Mouse (Mus musculus) neural tube, embryonic 14.5 days (tissue): ENCODE data around the gene Wdr81. TPM values are rescaled to one million over a fixed set of nuclear protein-coding genes. Genes with fewer than 3 reads are reported as not detected.
"Not testable (repeated sequence)": the region's sequence is repeated elsewhere in the genome, so short reads cannot be mapped to it uniquely, and the experiment has no call there.

Source experiments
- ATAC-seq: fragments of 200-750 bp; cut with Nextera tagmentation; 2 replicates; pipeline ENCODE4 v1.8.0; 2017; ENCODE audit warnings: low read depth, mild to moderate bottlenecking, moderate TSS enrichment, moderate library complexity
- H3K27ac ChIP-seq: fragments of 300-500 bp; sonication (generic); 2 replicates; pipeline ENCODE4 v1.5.1; 2014; ENCODE audit warnings: low read depth, mild to moderate bottlenecking, control low read depth, low read length, moderate library complexity, mixed read lengths
- H3K27me3 ChIP-seq: fragments of 300-500 bp; sonication (generic); 2 replicates; pipeline ENCODE4 v1.6.1; 2014; ENCODE audit warnings: low read length; ENCODE audit not compliant: control insufficient read depth, insufficient read depth
- H3K36me3 ChIP-seq: fragments of 300-500 bp; sonication (generic); 2 replicates; pipeline ENCODE4 v1.6.1; 2014; ENCODE audit warnings: low read length, mixed read lengths; ENCODE audit not compliant: control insufficient read depth, insufficient read depth
- H3K4me1 ChIP-seq: fragments of 300-500 bp; sonication (generic); 2 replicates; pipeline ENCODE4 v1.6.1; 2014; ENCODE audit warnings: low read length; ENCODE audit not compliant: control insufficient read depth, insufficient read depth
- H3K4me2 ChIP-seq: fragments of 300-500 bp; sonication (generic); 2 replicates; pipeline ENCODE4 v1.6.1; 2014; ENCODE audit warnings: mild to moderate bottlenecking, low read depth, low read length, control low read depth
- H3K4me3 ChIP-seq: fragments of 300-500 bp; sonication (generic); 2 replicates; pipeline ENCODE4 v1.5.1; 2014; ENCODE audit warnings: low read depth, low read length, control low read depth, mixed read lengths
- H3K9ac ChIP-seq: fragments of 300-500 bp; sonication (generic); replicated peaks from 2 replicates; pipeline ENCODE4 v1.6.1; 2014; ENCODE audit warnings: low read depth, mild to moderate bottlenecking, control low read depth, low read length, mixed read lengths
- H3K9me3 ChIP-seq: fragments of 300-500 bp; sonication (generic); 2 replicates; pipeline ENCODE4 v1.6.1; 2016; ENCODE audit warnings: low read length; ENCODE audit not compliant: control insufficient read depth
- WGBS: fragments of 180-500 bp; shearing (Covaris S2); extraction: QIAGEN DNeasy Blood & Tissue Kit; methylation state at CpG from one replicate; pipeline ENCODE4 v1.1.7; 2014; 5-methylcytosine and 5-hydroxymethylcytosine counted together
- polyA plus RNA-seq: library from polyadenylated mRNA; unstranded; fragments of >200 nt; fragmentation: Nextera tagmentation; extraction: Ambion mirVana; gene quantifications from 2 replicates; pipeline ENCODE4 v1.2.1, GENCODE M21; 2014

The Wdr81 gene
- polyA plus RNA-seq, 1 experiment from 2014 or later = 6.3 TPM

GRCm38 (mm10) chr11:75456440-75456871 lies 1.9 kb upstream of the Wdr81 start:
- no peak overlapping the region for H3K4me3 ChIP-seq
- ATAC-seq = no peak
- H3K4me2 ChIP-seq = no peak overlapping the region
- H3K27me3 ChIP-seq = no peaks in the 10 kb centered on the region
- H3K4me1 ChIP-seq = peaks cover 21% of the 10 kb centered on the region
- H3K36me3 ChIP-seq = no peaks in the 10 kb centered on the region
- 89% methylated on average over 7 of the region's 7 CpGs for WGBS
- no peaks in the 10 kb centered on the region for H3K9me3 ChIP-seq
- H3K9ac ChIP-seq = no peak overlapping the region
- no peak overlapping the region for H3K27ac ChIP-seq

DNA sequence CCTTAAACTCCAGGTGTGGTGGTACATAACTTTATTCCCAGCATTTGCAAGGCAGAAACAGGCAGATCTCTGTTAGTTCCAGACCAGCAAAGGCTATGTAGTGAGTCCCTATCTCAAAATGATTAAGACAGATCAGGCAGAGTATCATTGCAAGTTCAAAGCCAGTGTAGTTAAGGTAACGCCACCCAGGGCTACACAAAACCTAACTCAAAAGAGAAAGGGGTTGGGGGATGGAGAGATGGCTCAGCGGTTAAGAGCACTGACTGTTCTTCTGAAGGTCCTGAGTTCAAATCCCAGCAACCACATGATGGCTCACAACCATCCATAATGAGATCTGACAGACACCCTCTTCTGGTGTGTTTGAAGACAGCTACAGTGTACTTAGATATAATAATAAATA lies 1.5 kb upstream of the Wdr81 start:
- ATAC-seq, H3K9me3 ChIP-seq, H3K27ac ChIP-seq, H3K9ac ChIP-seq, H3K36me3 ChIP-seq, H3K27me3 ChIP-seq, H3K4me2 ChIP-seq, H3K4me3 ChIP-seq: not testable (repeated sequence)
- 96% methylated on average over 2 of the region's 2 CpGs for WGBS
- peaks cover 21% of the 10 kb centered on the region for H3K4me1 ChIP-seq

- Histone ChIP-seq H3K4me3 (peak overlapping the region; percentile 73), H3K36me3 (0 out of 2 replicates have a peak, but pooled peaks cover 6% of the 10 kb centered on the region), H3K27ac (peak overlapping the region; percentile 52; the same call in 1 of the 2 replicates), H3K9ac (peak overlapping the region; percentile 72; the same call in 1 of the 2 replicates), H3K4me1 (peaks cover 19% of the 10 kb centered on the region), H3K27me3 (no peaks in the 10 kb centered on the region), H3K9me3 (no peaks in the 10 kb centered on the region), H3K4me2 (peak overlapping the region; percentile 99)
- WGBS = 71% methylated on average over 10 of the region's 10 CpGs
- no peak for ATAC-seq
Observed at GRCm38 (mm10) chr11:75455041-75455736, 672 bp upstream of the Wdr81 start.

DNA sequence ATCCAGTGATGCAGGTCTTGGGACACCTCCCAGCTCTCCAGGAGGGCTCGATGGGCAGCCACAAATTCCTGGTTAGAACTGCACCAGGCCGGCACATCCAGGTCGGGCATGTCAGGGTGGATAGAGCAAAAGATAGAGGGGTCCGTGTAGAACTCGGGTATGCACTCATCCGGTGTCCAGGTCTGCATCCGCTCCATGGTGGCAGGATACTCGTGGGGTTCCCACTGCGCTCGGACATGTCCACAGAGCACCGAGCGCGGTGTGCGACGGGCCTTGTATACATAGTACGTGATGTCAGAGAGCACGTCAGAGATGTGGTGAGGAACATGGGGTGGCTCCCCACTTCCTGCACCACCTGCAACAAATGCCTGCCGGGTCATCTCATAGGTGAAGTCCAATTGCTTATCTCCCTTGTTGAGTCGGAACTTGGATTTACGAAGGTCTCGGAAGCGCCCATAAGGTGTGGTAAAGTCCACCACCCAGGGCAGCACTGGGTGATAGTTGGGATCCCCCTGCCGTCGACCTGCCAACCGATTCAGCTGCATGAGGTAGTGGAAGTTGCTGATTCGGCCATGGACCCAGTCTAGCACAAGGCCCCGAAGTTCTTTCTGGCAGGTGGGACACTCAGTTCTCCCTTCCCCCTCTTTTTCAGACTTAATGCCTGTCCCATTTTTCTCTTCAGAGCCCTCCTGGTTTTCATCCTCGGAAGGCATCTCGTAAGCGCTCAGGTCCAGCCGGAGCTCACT lies 1.5 kb downstream of the Wdr81 start:
- Histone ChIP-seq H3K4me3 (no peak overlapping the region), H3K27me3 (no peaks in the 10 kb centered on the region), H3K9me3 (no peaks in the 10 kb centered on the region), H3K4me2 (no peak overlapping the region), H3K9ac (peak overlapping the region; percentile 12; the same call in 1 of the 2 replicates), H3K27ac (no peak overlapping the region), H3K36me3 (peaks cover 11% of the 10 kb centered on the region), H3K4me1 (peaks cover 13% of the 10 kb centered on the region)
- WGBS = 95% methylated on average over 31 of the region's 31 CpGs
- no peak for ATAC-seq

DNA sequence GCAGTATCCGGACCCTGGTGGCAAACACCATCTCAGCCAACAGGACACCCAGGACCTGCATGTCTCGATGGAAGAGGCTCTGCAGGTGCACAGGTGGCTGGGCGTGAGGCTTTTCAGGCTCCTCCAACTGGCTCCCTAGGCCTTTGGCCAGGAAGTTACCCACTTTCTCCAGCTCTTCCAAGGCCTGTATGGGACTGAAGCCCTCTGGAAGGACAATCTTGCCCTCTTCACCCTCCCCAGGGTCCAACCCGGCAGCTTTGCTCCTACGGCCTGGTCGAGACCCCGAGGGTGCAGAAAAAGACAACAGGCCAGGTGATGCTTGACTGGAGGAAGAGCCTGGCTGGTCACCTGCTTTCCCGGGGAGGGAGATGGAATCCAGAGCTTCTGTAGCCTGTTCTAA lies 2.4 kb downstream of the Wdr81 start:
- WGBS = 92% methylated on average over 8 of the region's 8 CpGs

GRCm38 (mm10) chr11:75450936-75451335 lies 3.6 kb downstream of the Wdr81 start:
- Histone ChIP-seq H3K27me3 (no peaks in the 10 kb centered on the region), H3K4me2 (no peak overlapping the region), H3K4me3 (no peak overlapping the region), H3K4me1 (peaks cover 13% of the 10 kb centered on the region), H3K9me3 (no peaks in the 10 kb centered on the region), H3K36me3 (peaks cover 21% of the 10 kb centered on the region), H3K27ac (no peak overlapping the region), H3K9ac (no peak overlapping the region)
- WGBS = 92% methylated on average over 15 of the region's 15 CpGs
- no peak for ATAC-seq

More for the DNA sequence above, 2.4 kb downstream of the Wdr81 start:
- no peak overlapping the region for H3K4me2 ChIP-seq
- no peak for ATAC-seq
- H3K27ac ChIP-seq = no peak overlapping the region
- H3K9me3 ChIP-seq = no peaks in the 10 kb centered on the region
- H3K9ac ChIP-seq = no peak overlapping the region
- no peaks in the 10 kb centered on the region for H3K27me3 ChIP-seq
- no peak overlapping the region for H3K4me3 ChIP-seq
- H3K36me3 ChIP-seq = peaks cover 21% of the 10 kb centered on the region
- H3K4me1 ChIP-seq = peaks cover 13% of the 10 kb centered on the region

GRCm38 (mm10) chr11:75450304-75450908 lies 4.1 kb downstream of the Wdr81 start:
- H3K9ac ChIP-seq = no peak overlapping the region
- ATAC-seq = no peak
- H3K4me1 ChIP-seq = peaks cover 13% of the 10 kb centered on the region
- no peak overlapping the region for H3K4me3 ChIP-seq
- no peak overlapping the region for H3K4me2 ChIP-seq
- WGBS = 86% methylated on average over 8 of the region's 8 CpGs
- no peaks in the 10 kb centered on the region for H3K27me3 ChIP-seq
- peaks cover 25% of the 10 kb centered on the region for H3K36me3 ChIP-seq
- no peaks in the 10 kb centered on the region for H3K9me3 ChIP-seq
- H3K27ac ChIP-seq = no peak overlapping the region

- Histone ChIP-seq H3K4me3 (no peak overlapping the region), H3K27ac (no peak overlapping the region), H3K36me3 (peaks cover 29% of the 10 kb centered on the region), H3K9ac (no peak overlapping the region), H3K4me1 (peaks cover 9% of the 10 kb centered on the region; the same call in 1 of the 2 replicates), H3K9me3 (no peaks in the 10 kb centered on the region), H3K27me3 (no peaks in the 10 kb centered on the region), H3K4me2 (no peak overlapping the region)
- no peak for ATAC-seq
- WGBS = 76% methylated on average over 7 of the region's 7 CpGs
Observed at GRCm38 (mm10) chr11:75449695-75450094, 4.8 kb downstream of the Wdr81 start.

- Histone ChIP-seq H3K4me1 (0 out of 2 replicates have a peak, but pooled peaks cover 2% of the 10 kb centered on the region), H3K9me3 (no peaks in the 10 kb centered on the region), H3K9ac (no peak overlapping the region), H3K27ac (no peak overlapping the region), H3K36me3 (peaks cover 29% of the 10 kb centered on the region), H3K27me3 (no peaks in the 10 kb centered on the region), H3K4me2 (no peak overlapping the region), H3K4me3 (no peak overlapping the region)
- no peak for ATAC-seq
- WGBS = 85% methylated on average over 3 of the region's 3 CpGs
Observed at GRCm38 (mm10) chr11:75448575-75448974, 5.9 kb downstream of the Wdr81 start.
